Mouse (Mus musculus) lung, adult 2 months (tissue): Measurements from ENCODE around the gene Gm49359. TPM values are rescaled to one million over a fixed set of nuclear protein-coding genes. Genes with fewer than 3 reads are reported as not detected.
"Not testable (repeated sequence)": the region's sequence is repeated elsewhere in the genome, so short reads cannot be mapped to it uniquely, and the experiment has no call there.

Experiments used
- DNase-seq: peaks from one replicate; pipeline ENCODE4 v3.0.0; 2022
- H3K4me1 ChIP-seq: fragments of 200-500 bp; 2 replicates; pipeline ENCODE4 v1.6.1; 2011; ENCODE audit warnings: low read length; ENCODE audit not compliant: control insufficient read depth, insufficient read depth
- H3K4me3 ChIP-seq: fragments of 200-500 bp; replicated peaks from 2 replicates; pipeline ENCODE3; 2011; ENCODE audit warnings: low read depth, mild to moderate bottlenecking, control low read depth, low read length; ENCODE audit errors: extremely low read depth
- CTCF ChIP-seq: fragments of 200-500 bp; IDR thresholded peaks from 2 replicates; pipeline ENCODE4 v1.5.1; 2011; ENCODE audit warnings: mild to moderate bottlenecking, low read length, control low read depth; ENCODE audit not compliant: insufficient read depth
- POLR2A ChIP-seq: fragments of 200-500 bp; IDR thresholded peaks from 2 replicates; pipeline ENCODE4 v1.6.1; 2011; ENCODE audit warnings: low read depth, mild to moderate bottlenecking, control low read depth, low read length, borderline replicate concordance; ENCODE audit errors: extremely low read depth
- WGBS: fragments of 180-500 bp; shearing (Covaris S2); methylation state at CpG from one replicate; pipeline ENCODE4 v1.1.7; 2018; 5-methylcytosine and 5-hydroxymethylcytosine counted together
- polyA plus RNA-seq: library from polyadenylated mRNA; depleted of rRNA; stranded (reverse); fragments of >200 nt; gene quantifications from 2 replicates; pipeline ENCODE4 v1.2.3, GENCODE M21; 2012; rRNA removed

Gene Gm49359
- polyA plus RNA-seq: 0.60 and 1.3 TPM in 2 replicates

DNA sequence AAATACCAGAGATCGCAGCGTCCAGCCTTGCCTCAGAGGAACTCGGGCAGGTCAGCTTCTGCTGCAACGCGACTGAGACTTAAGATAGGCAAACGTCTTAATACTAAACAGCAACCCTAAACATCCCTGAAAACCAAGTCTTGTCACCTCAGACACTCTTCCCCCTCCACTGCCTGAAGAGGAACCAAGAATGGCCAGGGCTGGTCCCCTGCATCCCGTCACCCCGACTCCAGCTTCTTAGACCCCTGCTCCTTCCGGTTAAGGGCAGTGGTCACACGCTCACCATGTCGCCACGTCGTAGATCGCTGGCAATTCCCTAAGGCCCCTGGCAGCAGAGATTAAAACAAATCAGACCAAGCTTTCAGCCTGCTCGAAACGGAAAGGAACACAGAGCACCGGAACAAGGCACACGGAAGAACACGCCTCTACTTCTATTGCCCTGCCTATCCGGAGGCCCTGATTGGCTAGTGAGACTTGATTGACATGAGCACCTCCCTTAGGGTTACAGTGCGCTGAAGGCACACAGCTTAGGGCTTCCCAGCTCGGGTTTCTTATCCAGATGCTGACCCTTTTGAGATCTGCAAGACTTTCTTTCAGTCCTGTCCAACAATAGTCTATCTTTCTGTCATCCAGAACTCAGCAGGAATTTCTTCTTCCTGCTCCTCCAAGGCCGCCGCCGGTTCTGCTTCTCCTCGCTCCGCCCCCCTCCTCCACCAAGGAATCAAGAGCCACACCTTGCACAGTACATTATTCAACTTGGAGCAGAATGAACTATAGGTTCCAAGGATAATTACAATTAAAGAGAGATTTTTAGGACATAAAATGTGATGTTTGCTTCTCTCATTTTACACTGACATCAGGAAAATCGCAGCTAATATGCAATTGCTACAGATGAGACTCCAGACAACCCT is at the start of gene Gm49359:
Gene Gm49359, minus strand, starts transcription at position 409 of the 911 bp plus-strand sequence.
- peak within 1 kb of the TSS; percentile 97 for H3K4me3 ChIP-seq
- H3K4me1 ChIP-seq: not testable (repeated sequence)
- 1% methylated on average over 28 of the region's 28 CpGs for WGBS
- DNase-seq: peak; percentile 84
- peak; percentile 51; the same call in 1 of the 2 replicates for TF ChIP-seq POLR2A

DNA sequence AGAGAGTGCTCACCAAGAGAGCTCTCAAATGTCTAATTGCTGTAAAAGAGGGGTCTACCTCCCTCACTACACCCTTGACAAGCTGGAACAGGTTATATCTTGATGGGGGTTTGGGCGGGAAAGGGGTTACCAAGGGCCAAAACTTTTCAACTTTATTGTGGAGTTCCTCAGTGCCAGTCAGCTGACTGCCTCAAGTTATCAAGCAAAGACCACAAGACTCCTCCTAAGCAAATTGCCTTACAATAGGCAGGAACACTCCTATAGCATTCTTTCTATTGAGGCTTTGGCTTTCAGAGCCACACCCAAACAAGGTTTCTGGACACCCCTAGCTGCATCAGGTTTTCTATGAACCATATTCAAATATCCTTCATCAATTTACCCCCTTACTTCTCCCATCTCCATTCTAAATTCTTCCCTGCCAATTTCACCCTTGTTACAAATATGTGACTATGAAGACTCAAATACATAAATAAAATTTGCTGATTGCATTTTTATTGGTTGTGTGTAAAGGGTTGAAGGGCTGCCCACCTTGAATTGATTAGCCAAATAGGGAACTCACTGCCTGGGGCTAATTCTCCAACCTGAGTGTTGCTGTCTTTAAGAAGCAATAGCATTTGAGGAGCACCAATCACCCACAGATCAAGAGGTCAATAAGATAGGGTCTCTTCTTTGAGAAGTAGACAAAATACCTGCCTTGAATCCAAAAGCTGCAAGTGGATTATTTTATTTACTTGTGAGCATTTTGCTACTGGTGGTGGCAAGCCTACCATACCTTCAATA is 44.2 kb upstream of the Gm49359 start:
- H3K4me1 ChIP-seq, DNase-seq, H3K4me3 ChIP-seq: not testable (repeated sequence)
- 77% methylated on average over 1 of the region's 1 CpGs for WGBS

GRCm38 (mm10) chr13:62472661-62473060 is 6.0 kb upstream of the Gm49359 start:
- not testable (repeated sequence) for H3K4me3 ChIP-seq, H3K4me1 ChIP-seq, DNase-seq
- 89% methylated on average over 8 of the region's 8 CpGs for WGBS

DNA sequence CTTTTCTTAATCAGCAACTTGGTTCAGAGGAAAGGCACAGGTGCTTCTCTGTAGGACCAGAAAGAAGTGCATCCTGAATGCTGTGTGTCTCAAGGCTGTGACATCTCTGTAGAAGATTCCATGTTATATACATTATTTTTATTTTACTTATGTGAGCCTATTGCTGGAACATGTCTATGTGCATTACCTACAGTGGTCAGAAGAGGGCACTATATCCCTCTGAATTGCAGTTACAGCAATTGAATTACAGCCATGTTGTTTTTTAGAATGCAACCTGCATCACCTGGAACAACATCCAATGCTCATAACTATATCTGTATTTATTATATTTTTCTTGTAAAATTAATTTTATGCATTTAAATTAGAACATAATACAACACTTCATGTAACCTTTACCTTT is 3.3 kb upstream of the Gm49359 start:
- not testable (repeated sequence) for H3K4me3 ChIP-seq, DNase-seq, H3K4me1 ChIP-seq
- TF ChIP-seq CTCF: 0 out of 2 replicates have a peak, but pooled peaks have one; percentile 18

Other genes with a start within 250 kb of the Gm49359 start
- gene Gm3604, start 83.7 kb downstream of the Gm49359 start, polyA plus RNA-seq: 0.14 and 0.21 TPM in 2 replicates
- not detected in 2 replicates for gene Zfp935, start 91.7 kb upstream of the Gm49359 start, polyA plus RNA-seq
- 0.52 and 1.3 TPM in 2 replicates for gene Zfp934, start 104.4 kb upstream of the Gm49359 start, polyA plus RNA-seq
- 0.20 and 0.22 TPM in 2 replicates for gene 6720489N17Rik, start 157.3 kb upstream of the Gm49359 start, polyA plus RNA-seq